Mouse (Mus musculus): ENCODE data around the gene 2810408A11Rik.

The 2810408A11Rik gene

DNA sequence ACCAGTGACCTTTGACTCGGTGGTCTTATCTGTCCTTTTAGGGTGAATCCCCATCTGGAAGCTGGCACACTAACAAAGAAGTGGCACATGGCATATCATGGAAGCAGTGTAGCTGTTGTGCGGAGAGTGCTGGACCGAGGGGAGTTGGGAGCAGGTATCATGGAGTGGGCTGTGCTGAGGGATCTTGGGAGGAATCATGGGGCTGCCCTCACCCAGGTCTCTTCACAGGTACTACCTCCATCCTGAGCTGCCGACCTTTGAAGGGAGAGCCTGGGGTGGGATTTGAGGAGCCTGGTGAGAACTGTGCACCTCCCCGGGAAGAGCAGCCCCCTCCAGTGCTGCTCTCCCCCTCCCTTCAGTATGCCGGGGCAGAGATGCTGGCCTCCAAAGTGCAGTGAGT is 10.9 kb upstream of the 2810408A11Rik start:
- no peak for DNase-seq

GRCm38 (mm10) chr11:69910781-69911560 is 10.2 kb upstream of the 2810408A11Rik start:
- no peak for DNase-seq

DNA sequence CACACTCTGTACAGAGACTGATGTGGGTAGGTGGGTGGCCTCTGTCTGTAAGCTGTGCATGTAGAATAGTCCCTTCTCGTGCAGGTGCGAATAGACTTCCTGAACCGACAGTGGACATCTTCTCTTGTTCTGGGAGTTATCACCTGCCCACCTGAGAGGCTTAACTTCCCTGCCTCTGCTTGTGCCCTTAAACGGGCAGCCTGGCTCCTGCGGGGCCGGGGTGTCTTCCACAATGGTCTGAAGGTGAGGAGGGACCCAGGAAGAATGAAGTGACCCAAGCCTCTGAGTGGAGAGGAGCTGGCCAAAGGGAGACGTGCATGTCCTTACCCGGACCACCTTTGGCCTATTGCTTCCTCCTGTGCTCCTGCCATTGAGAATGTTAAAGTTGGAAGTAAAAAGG is 9.4 kb upstream of the 2810408A11Rik start:
- DNase-seq, result no peak

GRCm38 (mm10) chr11:69909174-69909573 is 8.4 kb upstream of the 2810408A11Rik start:
- no peak for DNase-seq

GRCm38 (mm10) chr11:69908645-69909044 is 7.9 kb upstream of the 2810408A11Rik start:
- peak in 1 of 2 experiments; percentile 48 for DNase-seq

GRCm38 (mm10) chr11:69904311-69904710 is 3.5 kb upstream of the 2810408A11Rik start:
- DNase-seq, result no peak

- DNase-seq, result no peak
These were observed 2.2 kb upstream of the 2810408A11Rik start for GRCm38 (mm10) chr11:69902972-69903371.

GRCm38 (mm10) chr11:69901993-69902392 is 1.2 kb upstream of the 2810408A11Rik start:
- DNase-seq, result no peak

- DNase-seq, result peak; percentile 95
These were observed 639 bp upstream of the 2810408A11Rik start for GRCm38 (mm10) chr11:69901406-69901846.

DNA sequence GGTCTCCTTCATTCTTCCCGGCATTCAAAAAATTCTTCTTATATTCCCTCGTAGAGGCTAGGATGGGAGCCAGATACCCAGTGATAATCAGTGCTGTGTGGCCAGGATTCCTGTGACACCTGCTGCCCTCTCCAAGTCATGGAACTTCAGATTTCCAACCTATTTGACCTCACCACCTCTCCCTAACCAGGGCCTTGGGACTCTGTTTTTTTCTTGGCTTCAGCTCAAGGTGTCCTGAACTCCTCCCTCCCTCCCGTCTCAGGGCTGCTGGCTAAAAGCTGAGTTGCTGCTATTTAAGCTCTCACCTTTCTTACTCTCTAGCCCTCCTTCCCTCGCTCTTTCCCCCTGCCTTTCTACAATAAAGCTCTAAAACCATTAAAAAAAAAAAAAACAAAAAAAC is 917 bp downstream of the 2810408A11Rik start:
- no peak for DNase-seq

DNA sequence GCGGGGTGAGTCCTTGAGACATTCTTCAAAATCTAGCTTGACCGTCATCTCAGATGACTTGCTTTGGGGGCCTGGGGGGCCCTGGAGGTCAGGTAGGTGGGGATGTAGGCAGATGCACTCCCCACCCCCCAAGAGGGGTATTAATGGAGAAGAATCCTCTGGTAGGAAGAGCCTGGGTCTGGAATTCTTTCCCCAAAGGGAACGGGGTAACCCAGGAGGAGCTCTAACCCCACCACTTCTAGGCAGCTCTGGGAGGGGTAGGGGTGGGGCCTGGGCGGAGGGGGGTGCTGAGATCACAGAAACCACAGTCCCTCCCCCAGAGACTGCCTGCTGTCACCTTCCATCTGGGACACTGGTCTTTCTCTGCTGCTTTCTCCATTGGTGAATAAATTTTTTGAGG is 5.5 kb downstream of the 2810408A11Rik start, which contains the start of gene Acap1:
Gene Acap1 (minus strand): TSS at position 249 of the 400 bp plus-strand sequence.
- no peak for DNase-seq

GRCm38 (mm10) chr11:69894671-69895070 is 6.1 kb downstream of the 2810408A11Rik start:
- no peak for DNase-seq

GRCm38 (mm10) chr11:69891482-69891881 is 9.3 kb downstream of the 2810408A11Rik start:
- no peak for DNase-seq

- no peak for DNase-seq
These were observed 13.7 kb downstream of the 2810408A11Rik start for GRCm38 (mm10) chr11:69886907-69887635.

GRCm38 (mm10) chr11:69884663-69885062 is 16.1 kb downstream of the 2810408A11Rik start:
- no peak for DNase-seq

- no peak for DNase-seq
These were observed 16.5 kb downstream of the 2810408A11Rik start for GRCm38 (mm10) chr11:69884240-69884639.

DNA sequence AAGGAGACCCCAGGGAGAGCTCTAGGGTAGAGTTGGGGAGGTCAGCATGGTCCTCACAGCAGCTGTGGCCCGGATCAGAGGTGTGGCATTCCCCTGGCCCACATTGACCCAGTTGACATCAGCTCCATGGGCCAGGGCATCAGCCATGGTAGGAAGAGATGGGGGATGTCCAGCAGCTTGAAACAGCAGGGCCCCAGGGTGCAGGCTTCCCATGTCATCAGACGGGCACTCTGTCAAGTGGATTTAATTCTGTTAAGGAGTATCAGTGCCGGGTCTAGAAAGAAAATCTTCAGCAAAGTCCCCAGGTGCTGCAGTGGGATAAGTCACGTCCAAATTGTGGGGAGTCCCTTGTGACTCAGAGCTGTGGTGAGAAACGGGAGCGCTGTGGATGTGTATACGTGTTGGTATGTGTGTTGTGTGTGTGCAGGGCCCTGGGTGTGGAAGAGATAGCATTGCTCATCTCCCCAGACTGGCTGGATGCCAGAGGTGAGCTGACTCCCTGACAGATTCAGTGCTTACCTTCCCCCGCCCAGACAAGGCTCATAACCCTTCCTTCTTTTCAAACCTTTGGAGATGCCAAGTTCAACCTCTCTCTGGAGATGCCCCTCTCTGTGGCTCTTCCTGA is 17.1 kb downstream of the 2810408A11Rik start:
- no peak for DNase-seq

GRCm38 (mm10) chr11:69883066-69883465 is 17.7 kb downstream of the 2810408A11Rik start:
- DNase-seq, result peak; percentile 42 to 64

GRCm38 (mm10) chr11:69881787-69882670 is 18.8 kb downstream of the 2810408A11Rik start:
- no peak for DNase-seq

DNA sequence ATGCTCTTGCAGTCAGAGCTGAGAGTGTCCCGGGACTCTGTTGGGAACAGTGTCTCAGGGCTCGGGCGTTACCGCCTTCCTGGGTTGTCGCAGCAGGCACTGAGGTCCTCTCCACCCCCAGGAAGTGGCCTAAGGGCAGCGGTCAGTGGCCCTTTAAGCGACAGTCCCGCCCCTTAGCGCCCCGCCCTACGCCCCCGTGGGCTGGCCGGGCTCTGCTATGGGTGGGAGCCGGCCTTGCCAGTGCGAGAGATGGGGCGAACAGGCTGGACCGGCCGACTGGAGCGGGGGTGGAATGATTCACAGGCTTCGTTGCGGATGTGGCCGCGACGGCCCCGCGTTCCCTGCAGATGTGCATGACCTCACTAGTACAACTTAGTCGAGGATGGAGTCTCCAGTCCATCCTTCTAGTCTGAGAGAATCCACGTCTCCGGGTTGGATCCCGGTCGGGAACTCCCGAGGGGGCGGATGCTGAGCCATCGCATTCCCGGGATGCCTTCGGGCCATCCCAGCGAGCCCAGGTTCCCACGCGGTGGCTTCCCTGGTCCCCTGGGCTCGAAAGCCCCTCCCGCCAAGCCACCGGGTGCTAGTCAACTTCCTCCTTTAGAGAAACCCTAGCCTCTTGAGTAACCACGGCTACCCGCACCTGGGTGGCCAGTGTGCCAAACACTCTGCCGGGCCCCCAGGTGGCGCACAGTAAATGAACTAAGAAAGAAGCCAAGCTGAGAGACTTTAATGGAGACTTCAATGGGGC is 19.8 kb downstream of the 2810408A11Rik start, which contains the start of gene Kctd11:
Gene Kctd11 (minus strand): TSS at position 554 of the 751 bp plus-strand sequence.
- DNase-seq, result peak; percentile 83 to 88

GRCm38 (mm10) chr11:69880506-69880852 is 20.3 kb downstream of the 2810408A11Rik start:
- peak; percentile 63 to 77 for DNase-seq

- DNase-seq, result no peak
These were observed 21.1 kb downstream of the 2810408A11Rik start for GRCm38 (mm10) chr11:69879711-69880110.
